Mouse (Mus musculus) urinary bladder, adult 2 months (tissue): Measurements from ENCODE around the gene Rorb. TPM values are rescaled to one million over a fixed set of nuclear protein-coding genes. Genes with fewer than 3 reads are reported as not detected.

Source experiments
- DNase-seq: peaks from one replicate; pipeline ENCODE4 v3.0.0; 2022; ENCODE audit warnings: low spot score
- polyA plus RNA-seq: library from polyadenylated mRNA; depleted of rRNA; stranded (reverse); fragments of >200 nt; gene quantifications from 2 replicates; pipeline ENCODE4 v1.2.3, GENCODE M21; 2012

Rorb gene
- polyA plus RNA-seq, 1 experiment = 0.10 TPM

DNA sequence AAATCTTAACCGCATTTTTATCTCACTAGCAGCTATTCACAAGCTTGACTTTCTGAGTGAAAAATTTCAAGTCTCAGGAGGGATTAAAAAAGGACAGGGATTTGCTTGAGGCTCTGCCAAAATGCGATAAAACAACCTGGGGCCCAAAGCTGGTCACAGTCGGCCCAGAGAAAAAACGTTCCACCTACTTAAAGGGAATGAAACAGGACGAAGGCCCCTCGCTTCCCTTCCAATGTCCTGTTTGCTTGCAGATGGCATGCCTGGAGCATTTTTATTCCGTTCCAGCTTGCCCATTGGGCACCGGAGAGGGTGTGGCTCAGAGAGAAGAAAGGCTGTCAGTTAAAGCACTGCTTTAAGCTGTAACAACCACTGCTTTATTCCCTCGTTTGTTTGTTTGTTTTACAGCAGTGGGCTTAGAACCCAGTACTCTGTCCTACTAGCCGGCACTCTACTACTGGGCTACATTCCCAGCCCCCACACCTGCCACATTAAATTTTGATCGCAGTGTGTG, 221.8 kb downstream of the Rorb start:
- no peak for DNase-seq

DNA sequence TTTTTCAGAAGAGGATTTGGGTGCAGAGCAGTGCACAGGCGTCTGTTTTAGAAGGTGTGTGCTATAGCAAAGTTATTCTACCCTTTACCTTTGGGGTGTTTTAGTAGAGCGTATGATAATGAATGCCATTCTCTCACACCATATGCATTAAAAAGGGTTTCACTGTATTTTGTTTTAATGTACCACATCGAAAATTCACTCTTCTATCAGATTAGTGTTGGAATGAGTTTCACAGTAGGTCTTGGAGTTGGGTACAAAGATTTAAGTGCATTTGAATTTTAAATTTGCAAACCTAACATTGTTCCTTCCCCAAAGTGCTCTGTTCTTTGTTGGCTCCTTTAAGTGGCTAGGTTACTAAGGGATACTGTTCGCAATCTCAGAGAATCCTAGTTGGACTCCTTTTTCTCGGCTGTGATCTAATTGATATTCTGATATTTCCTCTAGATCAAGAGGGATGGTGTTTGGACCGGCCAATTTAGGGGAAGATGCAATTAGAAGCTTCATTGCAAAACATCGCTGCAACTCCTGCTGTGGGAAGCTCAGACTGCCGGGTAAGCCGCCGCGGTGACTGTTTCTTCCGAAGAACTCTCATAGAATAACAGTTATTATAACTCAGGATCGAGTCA, 222.4 kb downstream of the Rorb start:
- no peak for DNase-seq

- no peak for DNase-seq
These were observed 223.2 kb downstream of the Rorb start for GRCm38 (mm10) chr19:18887646-18888407.

GRCm38 (mm10) chr19:18881162-18881561, 229.8 kb downstream of the Rorb start:
- DNase-seq = no peak
